In the genomic region with DNA sequence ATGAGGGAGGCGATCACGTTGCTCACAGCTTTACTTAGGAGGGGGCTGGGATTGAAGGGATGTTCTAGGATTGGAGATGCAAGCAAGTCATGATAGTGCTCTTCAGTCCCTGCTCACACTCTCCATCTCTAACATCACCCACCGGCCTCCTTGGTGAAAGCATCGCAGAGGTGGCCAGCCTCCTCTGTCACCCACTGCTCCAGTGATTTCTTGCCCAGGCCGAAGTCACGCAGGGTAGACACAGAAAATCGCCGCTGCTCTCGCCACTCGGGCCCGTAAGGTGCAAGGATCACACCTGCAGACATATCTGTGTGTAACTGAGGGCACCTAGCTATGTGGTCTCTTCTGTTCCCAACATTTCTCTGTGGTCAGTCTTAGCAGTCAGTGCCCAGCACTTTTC, we compare ENCODE assay signal across 15 mouse cellular contexts. TPM values are rescaled to one million over a fixed set of nuclear protein-coding genes. Genes with fewer than 3 reads are reported as not detected.
"Had no signal": no experiment of that assay in that cellular context is flagged by ENCODE, and none has a peak within 500 bp of the region (broad histone marks: within the 10 kb centered on the region; RNA-seq: fewer than 3 reads in every experiment).

No protein-coding gene starts in this region.

- H3K4me2 ChIP-seq: kidney, embryonic 15.5 days; limb, embryonic 13.5 days; lung, embryonic 15.5 days; midbrain, embryonic 12.5 days; neural tube, embryonic 13.5 days had no signal

- H3K27me3 ChIP-seq: kidney, embryonic 15.5 days; limb, embryonic 13.5 days; lung, embryonic 15.5 days; midbrain, embryonic 12.5 days; neural tube, embryonic 13.5 days had no signal

- H3K9ac ChIP-seq: kidney, embryonic 15.5 days; limb, embryonic 13.5 days; liver, embryonic 14.5 days; lung, embryonic 15.5 days; midbrain, embryonic 12.5 days; neural tube, embryonic 13.5 days had no signal

- ATAC-seq: midbrain, embryonic 16.5 days had no signal

- H3K4me1 ChIP-seq: kidney, embryonic 15.5 days; limb, embryonic 13.5 days; lung, embryonic 15.5 days; midbrain, embryonic 12.5 days; neural tube, embryonic 13.5 days had no signal

- DNase-seq: left cerebral cortex, postnatal 4 days; lung, postnatal 14 days; retina, postnatal 1 day; right cerebral cortex, postnatal 4 days; thymus, adult 18-20 months; thymus, postnatal 14 days had no signal

- H3K4me3 ChIP-seq: kidney, embryonic 15.5 days; layer of hippocampus, adult 2 months; limb, embryonic 13.5 days; lung, embryonic 15.5 days; midbrain, embryonic 12.5 days; neural tube, embryonic 13.5 days had no signal

- H3K9me3 ChIP-seq: kidney, embryonic 15.5 days; limb, embryonic 13.5 days; lung, embryonic 15.5 days; midbrain, embryonic 12.5 days; neural tube, embryonic 13.5 days had no signal

- H3K27ac ChIP-seq: kidney, embryonic 15.5 days; layer of hippocampus, adult 2 months; limb, embryonic 13.5 days; liver, embryonic 14.5 days; lung, embryonic 15.5 days; midbrain, embryonic 12.5 days; neural tube, embryonic 13.5 days had no signal

- H3K36me3 ChIP-seq: kidney, embryonic 15.5 days; limb, embryonic 13.5 days; lung, embryonic 15.5 days; midbrain, embryonic 12.5 days; neural tube, embryonic 13.5 days had no signal

RNA-seq across cellular contexts. Expression of a gene that starts 1.5 kb away (rescaled TPM):
- polyA plus RNA-seq: limb, embryonic 13.5 days; midbrain, embryonic 12.5 days had no signal

RNA-seq across cellular contexts. Expression of a gene that starts 28.6 kb away (rescaled TPM):
- polyA plus RNA-seq: kidney, embryonic 15.5 days; limb, embryonic 13.5 days; lung, embryonic 15.5 days; midbrain, embryonic 12.5 days; midbrain, embryonic 16.5 days; neural tube, embryonic 13.5 days; spleen, adult 2 months had no signal
